Mouse (Mus musculus): ENCODE data around the gene Olfr1491. TPM values are rescaled to one million over a fixed set of nuclear protein-coding genes. Genes with fewer than 3 reads are reported as not detected.

Olfr1491 gene
- polyA plus RNA-seq (2012; rRNA removed) = not detected in 2 replicates

DNA sequence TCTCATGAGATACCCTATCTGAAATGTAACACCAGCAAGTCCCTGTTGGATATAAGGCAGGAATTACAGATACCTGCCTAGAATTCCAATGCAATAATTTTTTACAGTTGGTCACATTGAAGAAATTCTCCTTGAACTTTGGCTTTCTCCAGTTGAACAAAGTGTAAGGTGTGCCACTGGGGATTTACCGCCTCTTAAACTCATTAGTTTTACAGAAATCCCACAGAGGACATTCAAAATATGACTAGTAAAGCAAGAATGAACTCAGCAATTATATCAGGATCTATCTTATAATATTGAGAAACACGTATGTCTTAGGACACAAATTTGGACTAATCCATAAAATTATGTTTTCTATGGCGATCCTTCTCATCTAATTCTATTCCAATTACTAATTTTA, at the start of gene Olfr1491:
Gene Olfr1491, plus strand, starts transcription at position 301 of the 400 bp plus-strand sequence.

GRCm38 (mm10) chr19:13650791-13651190, 46.3 kb upstream of the Olfr1491 start, which contains the start of gene Olfr1490:
Gene Olfr1490, plus strand, starts transcription at chr19:13651091.

GRCm38 (mm10) chr19:13722978-13723377, 25.9 kb downstream of the Olfr1491 start, which contains the start of gene Olfr1493-ps1:
Gene Olfr1493-ps1, plus strand, starts transcription at chr19:13723278.

DNA sequence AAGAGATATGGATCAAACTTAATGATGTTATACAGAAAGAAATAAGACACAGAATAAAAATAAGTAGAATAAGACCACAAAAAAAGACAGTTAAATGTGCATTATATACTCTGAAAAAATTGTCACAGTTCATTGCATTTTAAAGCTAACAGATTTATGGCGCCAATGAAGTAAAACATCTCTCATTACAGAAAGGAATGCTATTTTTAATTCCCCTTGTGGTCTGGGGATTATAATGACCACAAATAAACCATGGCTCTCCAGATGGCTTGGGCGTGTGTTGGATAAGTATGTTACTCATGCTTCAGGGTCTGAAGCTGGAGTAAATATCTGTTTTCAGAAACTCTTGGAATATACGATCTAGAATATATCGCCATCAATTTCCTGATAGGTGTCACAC, 42.4 kb downstream of the Olfr1491 start, which contains the start of gene Olfr1494:
Gene Olfr1494, plus strand, starts transcription at position 301 of the 400 bp plus-strand sequence.

Other genes starting within 250 kb of the Olfr1491 start
- not detected in 2 replicates for gene Olfr1472, start 241.2 kb upstream of the Olfr1491 start, polyA plus RNA-seq (2012; rRNA removed)
- not detected in 2 replicates for gene Olfr1474, start 227.7 kb upstream of the Olfr1491 start, polyA plus RNA-seq (2012; rRNA removed)
- gene Olfr1475, start 217.1 kb upstream of the Olfr1491 start, polyA plus RNA-seq (2012; rRNA removed) = not detected in 2 replicates
- gene Olfr1477, start 196.7 kb upstream of the Olfr1491 start, polyA plus RNA-seq (2012; rRNA removed) = not detected in 2 replicates
- not detected in 2 replicates for gene Olfr1480, start 169.4 kb upstream of the Olfr1491 start, polyA plus RNA-seq (2012; rRNA removed)
- not detected in 2 replicates for gene Olfr1484, start 113.8 kb upstream of the Olfr1491 start, polyA plus RNA-seq (2012; rRNA removed)
- not detected in 2 replicates for gene Olfr1487, start 79.9 kb upstream of the Olfr1491 start, polyA plus RNA-seq (2012; rRNA removed)
- gene Olfr1489, start 65.6 kb upstream of the Olfr1491 start, polyA plus RNA-seq (2012; rRNA removed) = not detected in 2 replicates
- gene Olfr1490, start 46.2 kb upstream of the Olfr1491 start, polyA plus RNA-seq (2012; rRNA removed) = not detected in 2 replicates
- gene Olfr1493-ps1, start 26.0 kb downstream of the Olfr1491 start, polyA plus RNA-seq (2012; rRNA removed) = not detected in 2 replicates
- not detected in 2 replicates for gene Olfr1494, start 42.5 kb downstream of the Olfr1491 start, polyA plus RNA-seq (2012; rRNA removed)
- not detected in 2 replicates for gene Olfr1495, start 67.3 kb downstream of the Olfr1491 start, polyA plus RNA-seq (2012; rRNA removed)
- not detected in 2 replicates for gene Olfr1496, start 80.6 kb downstream of the Olfr1491 start, polyA plus RNA-seq (2012; rRNA removed)
- gene Olfr1497, start 100.9 kb downstream of the Olfr1491 start, polyA plus RNA-seq (2012; rRNA removed) = not detected in 2 replicates
- gene Olfr1499, start 122.2 kb downstream of the Olfr1491 start, polyA plus RNA-seq (2012; rRNA removed) = not detected in 2 replicates
- gene Olfr1500, start 133.2 kb downstream of the Olfr1491 start, polyA plus RNA-seq (2012; rRNA removed) = not detected in 2 replicates
- not detected in 2 replicates for gene Olfr1501, start 153.4 kb downstream of the Olfr1491 start, polyA plus RNA-seq (2012; rRNA removed)
- not detected in 2 replicates for gene Olfr1502, start 164.5 kb downstream of the Olfr1491 start, polyA plus RNA-seq (2012; rRNA removed)
- not detected in 2 replicates for gene Olfr1504, start 200.7 kb downstream of the Olfr1491 start, polyA plus RNA-seq (2012; rRNA removed)
- gene Olfr1505, start 216.3 kb downstream of the Olfr1491 start, polyA plus RNA-seq (2012; rRNA removed) = not detected in 2 replicates